Mouse (Mus musculus) macrophage (primary cell): Measurements from ENCODE around the gene Mrpl58. TPM values are rescaled to one million over a fixed set of nuclear protein-coding genes. Genes with fewer than 3 reads are reported as not detected.

Source experiments
- H3K27ac ChIP-seq: fragments of 350-480 bp; formaldehyde crosslinking; 2 replicates; pipeline ENCODE4 v1.9.0; 2021
- H3K36me3 ChIP-seq: fragments of 350-480 bp; formaldehyde crosslinking; 2 replicates; pipeline ENCODE4 v1.9.0; 2021; ENCODE audit errors: inconsistent target
- H3K4me3 ChIP-seq: fragments of 350-480 bp; formaldehyde crosslinking; 2 replicates; pipeline ENCODE4 v1.9.0; 2021; ENCODE audit errors: inconsistent target
- H3K79me2 ChIP-seq: fragments of 350-480 bp; formaldehyde crosslinking; 2 replicates; pipeline ENCODE4 v1.9.0; 2021; ENCODE audit errors: inconsistent target
- WGBS: methylation state at CpG from one replicate; pipeline ENCODE4 v1.1.7; 2026; ENCODE audit warnings: inconsistent platforms; ENCODE audit not compliant: missing documents; 5-methylcytosine and 5-hydroxymethylcytosine counted together
- polyA plus RNA-seq: library from polyadenylated mRNA; stranded (reverse); fragments of 250-400 nt; gene quantifications from 3 replicates; pipeline ENCODE4 v1.2.4, GENCODE M21; 2018; ENCODE audit warnings: inconsistent platforms

The Mrpl58 gene
- polyA plus RNA-seq, 1 experiment from 2014 or later = 33.0 TPM

DNA sequence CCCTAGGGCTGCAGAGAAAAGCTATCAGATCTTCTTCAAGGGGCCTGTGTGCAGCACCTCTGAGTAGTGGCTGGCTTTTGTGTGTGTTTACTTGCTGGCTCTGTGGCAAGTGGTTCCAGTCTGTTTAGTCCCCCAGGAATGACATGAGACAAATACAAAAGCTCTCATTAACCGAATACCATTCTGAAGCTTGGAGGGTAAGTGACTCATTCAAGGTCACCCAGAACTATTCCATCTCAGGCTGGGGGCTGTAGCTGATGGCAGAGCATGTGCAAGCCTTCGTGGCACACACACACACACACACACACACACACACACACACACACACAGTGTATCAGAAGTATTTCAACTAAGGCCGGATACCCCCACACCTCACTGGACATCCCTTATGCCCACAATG is 3.4 kb upstream of the Mrpl58 start:
- WGBS = 90% methylated on average over 2 of the region's 3 CpGs
- no peak overlapping the region for H3K4me3 ChIP-seq
- no peak overlapping the region for H3K27ac ChIP-seq
- no peaks in the 10 kb centered on the region for H3K36me3 ChIP-seq
- H3K79me2 ChIP-seq = peaks cover 11% of the 10 kb centered on the region; the same call in 1 of the 2 replicates

DNA sequence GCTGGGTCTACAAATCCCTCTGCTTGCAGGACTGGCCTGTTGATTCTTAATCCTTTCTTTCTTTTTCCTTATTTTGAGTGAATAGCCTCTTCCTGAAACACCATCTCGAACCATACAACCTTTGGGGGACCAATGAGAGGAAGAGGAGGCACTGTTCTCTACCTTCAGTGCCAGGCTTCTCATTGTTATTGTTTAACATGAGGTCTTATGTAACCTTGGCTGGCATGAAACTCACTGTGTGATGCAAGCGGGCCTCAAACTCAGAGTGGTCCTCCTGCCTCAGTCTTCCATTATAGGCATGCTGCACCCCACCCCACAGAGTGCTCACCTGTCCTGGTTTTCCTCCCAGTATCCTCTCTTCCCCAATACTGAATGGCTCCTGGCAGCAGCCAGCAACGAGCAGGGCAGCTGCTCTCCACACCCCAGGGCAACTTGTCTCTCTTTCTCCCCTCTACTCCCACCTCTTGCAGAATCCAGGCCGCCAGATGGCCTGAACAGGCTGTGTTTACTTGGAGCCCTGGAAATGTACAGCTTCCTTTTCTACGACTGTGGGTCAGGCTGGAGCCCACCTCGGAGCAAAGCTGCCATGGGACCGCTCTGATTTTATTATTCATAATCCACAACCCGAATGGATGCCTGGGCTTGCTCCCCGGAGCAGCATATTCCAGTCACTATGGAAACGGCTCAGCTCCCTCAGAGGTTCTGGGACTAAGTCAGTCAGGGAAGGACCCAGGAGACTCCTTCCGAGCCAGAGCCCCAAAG is 2.7 kb upstream of the Mrpl58 start:
- Histone ChIP-seq H3K36me3 (no peaks in the 10 kb centered on the region), H3K27ac (no peak overlapping the region), H3K79me2 (peaks cover 12% of the 10 kb centered on the region; the same call in 1 of the 2 replicates), H3K4me3 (no peak overlapping the region)
- WGBS = 74% methylated on average over 11 of the region's 11 CpGs

GRCm38 (mm10) chr11:115405723-115406122 is 2.2 kb downstream of the Mrpl58 start:
- Histone ChIP-seq H3K36me3 (no peaks in the 10 kb centered on the region), H3K4me3 (no peak overlapping the region), H3K27ac (no peak overlapping the region), H3K79me2 (peaks cover 12% of the 10 kb centered on the region; the same call in 1 of the 2 replicates)
- 97% methylated on average over 6 of the region's 6 CpGs for WGBS

- no peaks in the 10 kb centered on the region for H3K36me3 ChIP-seq
- 91% methylated on average over 16 of the region's 17 CpGs for WGBS
Measured at GRCm38 (mm10) chr11:115406858-115407401, 3.4 kb downstream of the Mrpl58 start.

GRCm38 (mm10) chr11:115408266-115408920 is 4.8 kb downstream of the Mrpl58 start:
- 41% methylated on average over 6 of the region's 6 CpGs for WGBS
- H3K4me3 ChIP-seq = no peak overlapping the region
- H3K27ac ChIP-seq = no peak overlapping the region
- no peaks in the 10 kb centered on the region for H3K36me3 ChIP-seq
- H3K79me2 ChIP-seq = peaks cover 12% of the 10 kb centered on the region; the same call in 1 of the 2 replicates

More at GRCm38 (mm10) chr11:115406858-115407401, 3.4 kb downstream of the Mrpl58 start:
- peaks cover 12% of the 10 kb centered on the region; the same call in 1 of the 2 replicates for H3K79me2 ChIP-seq
- no peak overlapping the region for H3K27ac ChIP-seq
- no peak overlapping the region for H3K4me3 ChIP-seq

GRCm38 (mm10) chr11:115409556-115409955 is 6.0 kb downstream of the Mrpl58 start:
- Histone ChIP-seq H3K79me2 (peaks cover 6% of the 10 kb centered on the region; the same call in 1 of the 2 replicates), H3K4me3 (no peak overlapping the region), H3K36me3 (no peaks in the 10 kb centered on the region), H3K27ac (no peak overlapping the region)
- 97% methylated on average over 7 of the region's 7 CpGs for WGBS

DNA sequence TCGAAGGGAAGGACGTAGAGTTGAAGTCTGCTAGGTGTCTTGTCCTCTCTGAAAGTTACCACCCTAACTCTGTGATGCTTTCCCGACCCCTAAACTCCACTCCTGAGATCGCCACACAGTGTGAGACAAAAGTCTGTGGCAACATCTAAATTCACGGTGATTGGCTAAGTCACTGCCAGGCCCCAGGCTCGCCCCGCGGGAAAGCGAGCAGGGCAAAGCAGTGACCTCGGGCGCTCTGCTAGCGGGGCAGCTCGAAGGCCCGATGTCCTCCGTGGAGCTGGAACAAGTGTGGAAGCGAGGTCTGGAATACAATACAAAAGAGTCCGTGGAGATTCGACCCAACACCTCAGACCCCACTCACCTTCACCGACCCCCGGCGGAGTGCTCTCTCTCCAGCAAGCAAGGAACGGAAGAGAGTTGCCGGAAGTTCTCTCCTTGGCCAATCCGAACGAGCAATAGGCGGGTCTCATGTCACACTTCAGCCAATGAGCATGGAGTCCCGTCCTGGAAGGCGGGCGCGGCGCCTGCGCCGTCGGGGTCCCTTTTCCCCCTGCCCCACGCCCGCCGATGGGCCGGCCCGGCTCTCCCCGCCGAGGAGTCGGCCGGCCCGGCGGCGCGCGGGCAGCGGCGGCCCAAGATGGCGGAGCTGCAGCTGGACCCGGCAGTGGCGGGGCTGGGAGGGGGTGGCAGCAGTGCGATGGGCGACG is 16.1 kb downstream of the Mrpl58 start, which contains the start of the genes Atp5h and Kctd2:
Atp5h (minus strand) TSS at position 432 of the 707 bp plus-strand sequence.
Kctd2 (plus strand) TSS at position 598 of the 707 bp plus-strand sequence.
- H3K36me3 ChIP-seq = peaks cover 18% of the 10 kb centered on the region; the same call in 1 of the 2 replicates
- H3K27ac ChIP-seq = peak within 1 kb of the TSS; percentile 36
- peak within 1 kb of the TSS; percentile 84 for H3K4me3 ChIP-seq
- under 1% methylated on average over 53 of the region's 56 CpGs for WGBS
- H3K79me2 ChIP-seq = peaks cover 39% of the 10 kb centered on the region

GRCm38 (mm10) chr11:115420336-115421190 is 17.0 kb downstream of the Mrpl58 start:
- WGBS = 3% methylated on average over 45 of the region's 45 CpGs
- peak overlapping the region; percentile 15; the same call in 1 of the 2 replicates for H3K27ac ChIP-seq
- H3K36me3 ChIP-seq = peaks cover 19% of the 10 kb centered on the region; the same call in 1 of the 2 replicates
- H3K4me3 ChIP-seq = peak overlapping the region; percentile 80
- peaks cover 39% of the 10 kb centered on the region for H3K79me2 ChIP-seq

- 86% methylated on average over 1 of the region's 1 CpGs for WGBS
- Histone ChIP-seq H3K36me3 (peaks cover 21% of the 10 kb centered on the region; the same call in 1 of the 2 replicates), H3K4me3 (no peak overlapping the region), H3K27ac (no peak overlapping the region), H3K79me2 (peaks cover 39% of the 10 kb centered on the region)
Measured at GRCm38 (mm10) chr11:115421328-115421727, 17.8 kb downstream of the Mrpl58 start.

DNA sequence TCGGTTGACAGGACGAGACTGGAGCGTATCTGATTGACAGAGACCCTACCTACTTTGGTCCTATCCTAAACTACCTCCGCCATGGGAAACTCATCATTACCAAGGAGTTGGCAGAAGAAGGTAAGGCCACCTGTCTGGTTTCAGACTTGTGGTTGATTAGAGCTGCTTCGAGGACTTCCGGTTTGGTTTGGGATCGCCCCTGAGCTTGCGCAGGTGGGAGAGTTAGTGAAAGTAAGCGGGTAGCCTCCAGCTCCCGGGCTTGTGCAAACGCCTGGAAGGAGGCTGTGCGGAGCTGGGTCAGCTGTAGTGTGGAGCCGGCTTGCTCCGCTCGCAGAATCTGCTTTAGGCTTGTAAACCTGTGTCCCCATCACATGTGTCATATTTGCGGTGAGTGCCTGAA is 18.4 kb downstream of the Mrpl58 start:
- Histone ChIP-seq H3K36me3 (peaks cover 24% of the 10 kb centered on the region; the same call in 1 of the 2 replicates), H3K27ac (no peak overlapping the region), H3K4me3 (no peak overlapping the region), H3K79me2 (peaks cover 37% of the 10 kb centered on the region)
- 90% methylated on average over 13 of the region's 16 CpGs for WGBS

GRCm38 (mm10) chr11:115423091-115423490 is 19.5 kb downstream of the Mrpl58 start:
- peaks cover 30% of the 10 kb centered on the region; the same call in 1 of the 2 replicates for H3K36me3 ChIP-seq
- WGBS = 83% methylated on average over 3 of the region's 3 CpGs
- H3K79me2 ChIP-seq = peaks cover 26% of the 10 kb centered on the region
- H3K4me3 ChIP-seq = no peak overlapping the region
- no peak overlapping the region for H3K27ac ChIP-seq

DNA sequence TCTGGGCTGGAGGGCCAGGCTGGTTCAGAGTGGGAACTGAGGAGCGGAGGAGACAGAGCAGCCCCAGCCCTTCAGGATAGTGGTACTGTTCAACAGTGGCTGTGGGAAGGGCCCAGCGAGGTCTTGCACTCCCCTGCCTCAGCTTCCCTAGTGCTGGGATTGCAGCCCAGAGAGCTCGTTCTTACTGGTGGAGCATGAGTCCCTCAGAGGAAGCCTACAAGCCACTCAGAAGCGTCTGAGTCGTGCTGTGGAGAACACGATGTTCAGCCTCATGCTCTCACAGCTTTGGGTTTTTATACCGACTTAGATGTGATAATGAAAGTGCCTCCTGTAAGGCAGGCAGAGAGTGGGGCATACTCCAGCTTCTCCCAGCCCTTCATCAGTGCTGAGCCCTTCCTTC is 21.1 kb downstream of the Mrpl58 start:
- WGBS = 95% methylated on average over 7 of the region's 7 CpGs
- Histone ChIP-seq H3K27ac (no peak overlapping the region), H3K79me2 (peaks cover 10% of the 10 kb centered on the region; the same call in 1 of the 2 replicates), H3K36me3 (peaks cover 35% of the 10 kb centered on the region), H3K4me3 (no peak overlapping the region)

GRCm38 (mm10) chr11:115425671-115426070 is 22.1 kb downstream of the Mrpl58 start:
- Histone ChIP-seq H3K4me3 (no peak overlapping the region), H3K36me3 (peaks cover 46% of the 10 kb centered on the region)
- WGBS = 87% methylated on average over 6 of the region's 6 CpGs

More at GRCm38 (mm10) chr11:115425671-115426070, 22.1 kb downstream of the Mrpl58 start:
- Histone ChIP-seq H3K79me2 (peaks cover 6% of the 10 kb centered on the region; the same call in 1 of the 2 replicates), H3K27ac (no peak overlapping the region)
